Mouse (Mus musculus) forebrain, embryonic 14.5 days (tissue): ENCODE measurements around the gene Ttc13. TPM values are rescaled to one million over a fixed set of nuclear protein-coding genes. Genes with fewer than 3 reads are reported as not detected.
A peak's percentile ranks its signal among the peaks of the same experiment; 100 is the strongest.

Experiments used
- ATAC-seq: fragments of 200-750 bp; cut with Nextera tagmentation; 2 replicates; pipeline ENCODE4 v1.8.0; 2017; ENCODE audit warnings: mild to moderate bottlenecking, moderate library complexity
- DNase-seq: peaks from one replicate; pipeline ENCODE4 v3.0.0-alpha.2; 2015; ENCODE audit warnings: low spot score
- H3K27ac ChIP-seq: fragments of 300-500 bp; sonication (generic); 2 replicates; pipeline ENCODE4 v1.5.1; 2014; ENCODE audit warnings: low read depth, mild to moderate bottlenecking, control low read depth, low read length, moderate library complexity
- H3K27me3 ChIP-seq: fragments of 300-500 bp; sonication (generic); replicated peaks from 2 replicates; pipeline ENCODE4 v1.6.1; 2014; ENCODE audit warnings: low read length, control low read depth, mixed read lengths; ENCODE audit not compliant: control insufficient read depth, insufficient read depth
- H3K36me3 ChIP-seq: fragments of 300-500 bp; sonication (generic); 2 replicates; pipeline ENCODE4 v1.6.1; 2014; ENCODE audit warnings: low read length, control low read depth; ENCODE audit not compliant: control insufficient read depth, insufficient read depth
- H3K4me1 ChIP-seq: fragments of 300-500 bp; sonication (generic); 2 replicates; pipeline ENCODE4 v1.6.1; 2014; ENCODE audit warnings: antibody characterized with exemption, low read length, control low read depth; ENCODE audit not compliant: control insufficient read depth, insufficient read depth
- H3K4me2 ChIP-seq: fragments of 300-500 bp; sonication (generic); 2 replicates; pipeline ENCODE4 v1.6.1; 2014; ENCODE audit warnings: mild to moderate bottlenecking, control low read depth, low read length
- H3K4me3 ChIP-seq: fragments of 300-500 bp; sonication (generic); 2 replicates; pipeline ENCODE4 v1.5.1; 2014; ENCODE audit warnings: low read depth, low read length, control low read depth
- H3K9ac ChIP-seq: fragments of 300-500 bp; sonication (generic); 2 replicates; pipeline ENCODE4 v1.6.1; 2014; ENCODE audit warnings: mild to moderate bottlenecking, low read length, control low read depth, moderate library complexity
- H3K9me3 ChIP-seq: fragments of 300-500 bp; sonication (generic); replicated peaks from 2 replicates; pipeline ENCODE4 v1.6.1; 2016; ENCODE audit warnings: low read length, control low read depth, mixed read lengths; ENCODE audit not compliant: control insufficient read depth
- WGBS: fragments of 180-500 bp; shearing (Covaris S2); extraction: QIAGEN DNeasy Blood & Tissue Kit; methylation state at CpG from one replicate; pipeline ENCODE4 v1.1.7; 2014; 5-methylcytosine and 5-hydroxymethylcytosine counted together
- polyA plus RNA-seq: library from polyadenylated mRNA; unstranded; fragments of >200 nt; fragmentation: Nextera tagmentation; extraction: Ambion mirVana; gene quantifications from 2 replicates; pipeline ENCODE4 v1.2.1, GENCODE M21; 2014

The Ttc13 gene
- polyA plus RNA-seq, 1 experiment from 2014 or later = 48.7 TPM

- ATAC-seq (no peak), DNase-seq (no peak)
- Histone ChIP-seq H3K4me2 (no peak overlapping the region), H3K9ac (no peak overlapping the region), H3K4me1 (peaks cover 5% of the 10 kb centered on the region; the same call in 1 of the 2 replicates), H3K9me3 (no peaks in the 10 kb centered on the region), H3K27ac (0 out of 2 replicates have a peak overlapping the region, but pooled peaks have one; percentile 21), H3K4me3 (no peak overlapping the region), H3K36me3 (peaks cover 52% of the 10 kb centered on the region), H3K27me3 (no peaks in the 10 kb centered on the region)
- 90% methylated on average over 8 of the region's 8 CpGs for WGBS
Measured at GRCm38 (mm10) chr8:124635247-124635502, 86.6 kb downstream of the Ttc13 start.

DNA sequence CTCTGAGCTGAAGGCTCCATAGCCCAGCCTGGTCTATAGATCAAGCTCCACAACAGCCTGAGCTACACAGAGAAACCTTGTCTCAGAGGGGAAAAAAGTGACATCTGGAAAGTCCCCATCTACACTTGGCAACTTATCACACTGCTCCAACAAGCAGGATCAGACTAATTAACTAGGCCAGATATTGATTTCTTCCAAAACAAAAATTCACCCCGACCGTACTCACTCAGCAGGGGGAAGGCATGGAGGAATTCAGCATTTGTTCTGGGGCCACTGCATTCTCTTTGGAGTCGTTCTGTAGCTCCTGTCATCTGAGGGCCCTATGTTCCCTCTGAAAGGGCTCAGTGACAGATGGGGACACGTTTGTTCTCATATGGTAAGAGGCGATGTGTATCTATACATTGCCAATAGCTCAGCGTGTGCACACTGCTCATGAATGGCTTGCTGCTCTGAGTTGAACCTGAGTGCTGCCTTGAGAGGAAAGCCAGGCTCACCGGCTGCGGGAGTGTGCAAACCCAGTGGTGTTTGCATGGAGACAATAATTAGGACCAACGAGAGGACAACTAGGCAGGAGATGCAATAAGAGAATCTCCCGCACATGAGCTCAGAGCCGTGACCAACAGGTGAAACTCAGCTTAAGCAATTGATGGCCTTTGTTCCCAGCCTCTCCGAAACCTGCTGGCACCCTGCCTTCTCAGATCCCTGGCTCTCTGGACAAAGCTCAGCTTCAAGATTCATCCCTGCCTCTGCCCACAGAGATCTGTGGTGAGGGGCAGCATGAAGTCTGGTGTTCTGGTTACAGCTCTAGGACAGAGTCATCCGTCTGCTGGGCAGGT is 87.2 kb downstream of the Ttc13 start:
- Histone ChIP-seq H3K27me3 (no peaks in the 10 kb centered on the region), H3K36me3 (peaks cover 49% of the 10 kb centered on the region), H3K4me3 (no peak overlapping the region), H3K4me1 (peaks cover 5% of the 10 kb centered on the region; the same call in 1 of the 2 replicates), H3K9me3 (no peaks in the 10 kb centered on the region), H3K27ac (0 out of 2 replicates have a peak overlapping the region, but pooled peaks have one; percentile 21), H3K4me2 (no peak overlapping the region), H3K9ac (no peak overlapping the region)
- WGBS = 55% methylated on average over 13 of the region's 13 CpGs
- DNase-seq (peak; percentile 36), ATAC-seq (peak; percentile 40; the same call in 1 of the 2 replicates)

DNA sequence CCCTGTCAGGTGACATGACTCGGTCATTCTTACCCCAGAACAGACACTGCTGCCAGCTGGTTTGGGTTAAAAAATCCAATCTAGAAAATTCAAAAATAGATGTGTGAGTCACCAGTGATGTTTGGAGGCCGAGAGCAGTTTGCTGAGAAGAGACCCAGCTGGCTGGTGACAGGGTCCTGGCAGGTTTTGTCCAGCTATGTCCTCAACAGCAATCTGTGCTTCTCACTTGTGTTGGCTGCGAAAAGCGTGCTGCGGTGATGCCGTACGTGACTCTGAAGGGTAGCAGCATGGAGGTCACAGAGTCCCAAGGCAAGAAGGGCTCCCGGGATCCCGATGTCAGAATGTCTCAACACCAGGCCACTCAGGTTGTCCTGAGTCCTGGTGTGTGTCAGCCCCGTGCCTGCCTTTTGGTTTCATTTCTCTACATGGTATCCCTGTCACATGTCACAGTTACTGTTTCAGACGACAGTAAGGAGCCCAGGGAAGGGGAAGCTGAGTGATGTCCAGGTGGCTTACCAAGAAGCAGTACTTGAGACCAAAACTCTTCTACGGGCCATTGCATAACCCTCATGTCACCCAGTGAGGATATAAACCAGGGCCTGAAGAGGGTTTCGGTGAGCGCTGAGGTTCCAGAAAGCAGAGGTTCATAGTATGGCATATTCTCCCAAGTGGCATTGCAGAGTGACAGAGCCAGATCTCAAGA is 88.6 kb downstream of the Ttc13 start:
- no peak overlapping the region for H3K4me3 ChIP-seq
- WGBS = 89% methylated on average over 14 of the region's 14 CpGs
- H3K36me3 ChIP-seq = peaks cover 34% of the 10 kb centered on the region
- no peaks in the 10 kb centered on the region for H3K27me3 ChIP-seq
- ATAC-seq = no peak
- H3K4me2 ChIP-seq = no peak overlapping the region
- no peak overlapping the region for H3K9ac ChIP-seq
- no peaks in the 10 kb centered on the region for H3K9me3 ChIP-seq
- H3K4me1 ChIP-seq = peaks cover 5% of the 10 kb centered on the region; the same call in 1 of the 2 replicates
- no peak for DNase-seq
- H3K27ac ChIP-seq = no peak overlapping the region

GRCm38 (mm10) chr8:124631966-124632365 is 89.8 kb downstream of the Ttc13 start:
- H3K4me2 ChIP-seq = no peak overlapping the region
- no peak overlapping the region for H3K9ac ChIP-seq
- no peaks in the 10 kb centered on the region for H3K27me3 ChIP-seq
- no peak for ATAC-seq
- no peak overlapping the region for H3K27ac ChIP-seq
- DNase-seq = no peak
- WGBS = 54% methylated on average over 7 of the region's 7 CpGs
- peaks cover 5% of the 10 kb centered on the region; the same call in 1 of the 2 replicates for H3K4me1 ChIP-seq
- H3K9me3 ChIP-seq = no peaks in the 10 kb centered on the region
- H3K4me3 ChIP-seq = no peak overlapping the region
- peaks cover 23% of the 10 kb centered on the region for H3K36me3 ChIP-seq

- Histone ChIP-seq H3K4me1 (peaks cover 5% of the 10 kb centered on the region; the same call in 1 of the 2 replicates), H3K27ac (no peak overlapping the region), H3K4me3 (no peak overlapping the region), H3K9ac (no peak overlapping the region), H3K9me3 (no peaks in the 10 kb centered on the region), H3K36me3 (peaks cover 12% of the 10 kb centered on the region), H3K4me2 (no peak overlapping the region), H3K27me3 (no peaks in the 10 kb centered on the region)
- DNase-seq (no peak), ATAC-seq (no peak)
- 91% methylated on average over 4 of the region's 4 CpGs for WGBS
Measured at GRCm38 (mm10) chr8:124630891-124631290, 90.9 kb downstream of the Ttc13 start.

DNA sequence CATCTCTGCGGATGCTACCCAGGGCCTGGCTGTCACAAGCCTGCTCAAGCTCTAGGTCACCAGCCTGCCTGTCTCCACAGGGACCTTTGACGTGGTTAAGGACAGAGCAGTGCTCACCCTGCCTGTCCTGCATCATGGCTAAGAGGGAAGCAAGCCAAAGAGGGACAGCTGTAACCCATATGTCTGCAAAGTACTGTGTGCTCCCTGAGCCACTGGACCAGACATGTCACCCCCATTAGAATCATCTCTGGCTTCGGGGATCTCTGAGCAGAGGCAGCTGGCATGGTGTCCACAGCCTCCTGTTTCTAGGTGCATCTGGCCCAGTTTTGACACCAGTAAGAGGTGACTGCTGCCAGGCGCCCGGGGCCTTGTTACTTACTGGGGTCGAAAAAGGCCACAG is 91.3 kb downstream of the Ttc13 start:
- H3K9ac ChIP-seq = no peak overlapping the region
- no peak overlapping the region for H3K27ac ChIP-seq
- 91% methylated on average over 6 of the region's 6 CpGs for WGBS
- no peaks in the 10 kb centered on the region for H3K27me3 ChIP-seq
- H3K4me3 ChIP-seq = no peak overlapping the region
- no peak for DNase-seq
- ATAC-seq = no peak
- H3K4me2 ChIP-seq = no peak overlapping the region
- peaks cover 8% of the 10 kb centered on the region; the same call in 1 of the 2 replicates for H3K36me3 ChIP-seq
- H3K9me3 ChIP-seq = no peaks in the 10 kb centered on the region
- peaks cover 5% of the 10 kb centered on the region; the same call in 1 of the 2 replicates for H3K4me1 ChIP-seq

DNA sequence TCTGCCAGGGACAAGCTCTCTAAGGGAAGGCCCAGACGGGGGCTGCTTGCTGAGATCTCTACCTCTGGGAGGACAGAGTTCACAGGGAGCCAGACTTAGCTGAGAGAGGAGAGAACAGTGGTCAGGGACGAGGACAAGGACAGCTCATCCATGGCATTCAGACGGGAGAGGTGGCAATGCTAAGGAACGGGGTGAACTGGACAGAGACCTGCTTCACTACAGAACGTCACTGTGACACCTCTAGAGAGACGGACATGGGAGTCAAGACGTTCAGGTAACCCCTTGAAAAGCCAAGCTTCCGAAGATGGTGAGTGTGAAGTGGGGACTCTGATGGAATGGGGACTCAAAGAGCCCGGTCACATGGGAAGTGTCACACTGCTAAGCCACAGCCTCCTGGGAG is 95.5 kb downstream of the Ttc13 start:
- Histone ChIP-seq H3K36me3 (no peaks in the 10 kb centered on the region), H3K4me1 (peaks cover 5% of the 10 kb centered on the region), H3K27me3 (no peaks in the 10 kb centered on the region), H3K27ac (no peak overlapping the region), H3K4me2 (no peak overlapping the region), H3K4me3 (no peak overlapping the region), H3K9me3 (no peaks in the 10 kb centered on the region), H3K9ac (no peak overlapping the region)
- DNase-seq (no peak), ATAC-seq (no peak)
- WGBS = 85% methylated on average over 9 of the region's 9 CpGs
